Mouse (Mus musculus) urinary bladder, postnatal 4 days (tissue): ENCODE measurements around the gene Chmp4b.
A peak's percentile ranks its signal among the peaks of the same experiment; 100 is the strongest.

Experiments
- DNase-seq, 2 experiments: peaks; one replicate each; pipeline ENCODE4 v3.0.0; 2021 to 2022; ENCODE audit warnings: low spot score in 2 of 2

Gene Chmp4b

DNA sequence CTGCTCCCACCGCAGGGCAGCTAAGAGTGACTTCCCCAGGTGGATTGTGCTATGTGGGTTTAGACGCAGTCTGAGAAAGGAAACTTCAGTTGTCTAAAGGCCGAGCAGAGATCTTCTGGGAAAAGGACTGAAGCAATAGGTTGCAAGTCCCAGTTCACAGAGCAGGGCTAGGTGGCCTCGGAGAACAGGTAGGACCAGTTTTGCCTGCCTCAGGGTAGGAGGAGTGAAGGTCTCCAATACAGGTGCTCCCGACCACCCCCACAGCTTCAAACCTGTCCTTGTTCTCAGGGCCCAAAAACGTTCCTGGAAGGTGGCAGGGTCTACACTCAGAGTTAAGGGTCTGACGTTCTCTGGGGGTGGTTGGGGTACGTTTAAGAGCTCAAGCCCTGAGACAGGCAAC lies at the start of gene Chmp4b:
TSS of gene Chmp4b (plus strand) at position 343 of the 400 bp plus-strand sequence.
- no peak for DNase-seq

DNA sequence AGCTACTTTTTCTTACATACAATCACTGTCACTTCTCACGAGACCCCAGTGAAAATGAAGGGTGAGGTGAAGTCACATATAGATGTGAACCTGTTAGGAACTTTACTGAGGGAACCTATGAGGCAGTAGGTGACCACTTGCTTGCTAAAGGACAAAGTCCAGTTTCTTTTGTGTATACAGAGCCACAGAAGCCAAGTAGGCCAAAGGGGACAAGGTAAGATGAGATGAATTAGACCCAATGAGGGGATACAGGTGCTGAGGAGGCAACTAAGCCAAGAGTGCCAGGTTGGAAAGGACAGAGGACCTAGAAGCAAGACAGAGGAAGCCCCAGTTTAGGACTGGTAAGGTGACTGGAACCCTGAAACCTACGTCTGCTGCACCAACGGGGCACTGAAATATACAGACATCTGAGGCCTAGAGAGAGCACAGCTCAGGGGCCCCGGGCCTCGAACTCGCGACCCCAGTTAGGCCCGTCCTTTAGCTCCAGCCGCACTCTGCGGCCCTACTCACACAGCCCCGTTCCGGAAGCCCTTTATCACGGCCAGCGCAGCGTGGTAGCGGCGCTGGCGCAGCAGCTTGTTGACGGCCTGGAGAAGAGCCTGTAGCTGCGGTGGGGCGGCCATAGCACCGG lies 48.4 kb upstream of the Chmp4b start:
- no peak for DNase-seq

DNA sequence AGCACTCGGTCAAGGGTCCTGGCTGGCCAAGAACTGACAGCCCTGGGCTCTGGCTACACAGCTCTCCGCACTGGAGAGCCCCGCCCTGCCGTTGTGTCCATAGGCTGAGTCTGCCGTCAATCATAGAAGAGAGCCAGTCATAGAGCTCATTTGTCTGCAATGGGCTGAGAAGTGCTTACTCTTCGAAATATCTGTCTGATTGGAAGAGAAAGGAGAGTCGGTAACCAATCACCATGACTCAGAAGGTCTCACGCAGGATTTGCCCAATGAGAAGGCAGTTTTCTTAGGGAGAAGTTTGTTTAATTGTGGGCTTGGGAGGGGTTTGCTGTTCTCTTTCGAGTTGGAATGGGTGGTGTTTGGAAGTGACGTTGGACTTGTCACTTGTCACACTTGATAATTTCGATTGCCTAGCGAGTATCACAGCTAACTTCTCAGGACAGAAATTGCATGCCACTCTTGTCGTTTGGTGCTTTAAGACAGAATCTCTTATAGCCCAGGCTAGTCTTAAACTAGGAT lies 47.8 kb upstream of the Chmp4b start, which contains the start of gene Pxmp4:
TSS of gene Pxmp4 (minus strand) at position 71 of the 516 bp plus-strand sequence.
- DNase-seq: peak; percentile 98 to 99

DNA sequence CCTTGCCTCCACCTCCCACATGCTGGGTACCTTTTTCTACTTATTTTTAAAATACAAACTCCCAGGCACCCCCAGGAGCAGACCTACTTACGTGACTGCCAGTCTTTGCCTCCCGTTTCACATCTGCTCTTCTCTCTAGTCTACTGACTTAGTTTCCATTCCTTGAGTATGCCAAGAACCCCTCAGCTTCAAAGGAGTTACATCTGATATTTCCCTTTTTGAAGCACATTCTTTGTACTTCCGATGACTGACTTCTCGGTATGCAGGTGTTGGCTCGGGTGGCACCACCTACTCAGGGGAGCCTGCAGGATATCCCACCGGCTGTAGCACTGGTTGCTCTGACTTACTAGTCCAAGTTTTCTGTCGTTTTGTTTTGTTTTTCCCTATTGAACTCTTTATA lies 47.3 kb upstream of the Chmp4b start:
- no peak for DNase-seq

DNA sequence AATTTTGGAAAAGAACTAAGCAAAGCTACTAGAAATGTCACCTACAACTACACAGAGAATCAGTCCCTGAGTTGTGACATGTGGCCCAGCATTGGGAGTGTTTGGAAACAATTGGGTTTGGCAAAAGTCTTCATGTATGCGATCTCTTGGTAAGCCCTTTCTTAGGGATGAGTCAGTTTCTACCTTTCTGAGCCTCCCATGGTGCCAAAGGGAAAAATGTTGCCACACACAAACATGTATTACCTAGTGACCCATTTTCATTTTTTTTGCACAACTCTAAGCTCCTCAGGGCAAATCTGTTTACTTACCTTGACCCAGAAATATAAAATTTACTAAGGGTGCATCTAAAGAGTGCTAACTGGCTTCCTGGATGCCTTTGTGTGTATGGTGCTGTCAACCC lies 44.5 kb upstream of the Chmp4b start:
- DNase-seq: no peak

DNA sequence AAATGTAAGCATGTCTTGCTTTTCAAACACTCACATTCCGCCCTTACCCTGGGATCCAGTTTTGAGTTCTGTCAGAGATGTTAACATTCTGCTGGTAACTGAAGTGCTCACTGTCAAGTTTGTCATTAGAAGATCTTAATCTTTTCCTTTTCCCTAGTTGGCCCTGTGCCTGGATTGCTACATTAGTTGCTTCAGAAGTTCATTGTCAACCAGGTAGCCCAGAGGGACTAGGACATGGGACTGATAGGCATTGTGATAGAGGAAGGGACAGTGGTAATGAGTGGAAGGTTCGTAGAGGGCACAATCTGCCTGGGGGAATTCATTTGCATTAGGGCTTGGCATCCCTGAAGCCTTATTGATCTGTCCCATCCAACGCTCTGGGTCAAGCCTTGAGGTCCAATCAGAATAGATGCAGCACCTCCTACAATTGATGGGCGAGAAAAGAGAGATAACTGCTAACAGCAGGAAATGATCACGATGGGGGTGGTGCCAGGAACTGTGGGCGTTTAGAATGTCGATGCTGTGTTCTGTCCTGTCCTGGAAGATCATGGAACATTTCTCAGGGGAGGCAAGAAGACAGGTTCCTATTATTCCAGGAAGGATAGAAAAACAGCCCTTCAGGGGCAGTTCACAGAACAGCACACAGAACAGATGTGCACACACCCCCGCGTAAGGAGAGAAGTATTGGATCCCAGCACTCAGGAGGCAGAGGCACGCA lies 42.3 kb upstream of the Chmp4b start:
- no peak for DNase-seq

DNA sequence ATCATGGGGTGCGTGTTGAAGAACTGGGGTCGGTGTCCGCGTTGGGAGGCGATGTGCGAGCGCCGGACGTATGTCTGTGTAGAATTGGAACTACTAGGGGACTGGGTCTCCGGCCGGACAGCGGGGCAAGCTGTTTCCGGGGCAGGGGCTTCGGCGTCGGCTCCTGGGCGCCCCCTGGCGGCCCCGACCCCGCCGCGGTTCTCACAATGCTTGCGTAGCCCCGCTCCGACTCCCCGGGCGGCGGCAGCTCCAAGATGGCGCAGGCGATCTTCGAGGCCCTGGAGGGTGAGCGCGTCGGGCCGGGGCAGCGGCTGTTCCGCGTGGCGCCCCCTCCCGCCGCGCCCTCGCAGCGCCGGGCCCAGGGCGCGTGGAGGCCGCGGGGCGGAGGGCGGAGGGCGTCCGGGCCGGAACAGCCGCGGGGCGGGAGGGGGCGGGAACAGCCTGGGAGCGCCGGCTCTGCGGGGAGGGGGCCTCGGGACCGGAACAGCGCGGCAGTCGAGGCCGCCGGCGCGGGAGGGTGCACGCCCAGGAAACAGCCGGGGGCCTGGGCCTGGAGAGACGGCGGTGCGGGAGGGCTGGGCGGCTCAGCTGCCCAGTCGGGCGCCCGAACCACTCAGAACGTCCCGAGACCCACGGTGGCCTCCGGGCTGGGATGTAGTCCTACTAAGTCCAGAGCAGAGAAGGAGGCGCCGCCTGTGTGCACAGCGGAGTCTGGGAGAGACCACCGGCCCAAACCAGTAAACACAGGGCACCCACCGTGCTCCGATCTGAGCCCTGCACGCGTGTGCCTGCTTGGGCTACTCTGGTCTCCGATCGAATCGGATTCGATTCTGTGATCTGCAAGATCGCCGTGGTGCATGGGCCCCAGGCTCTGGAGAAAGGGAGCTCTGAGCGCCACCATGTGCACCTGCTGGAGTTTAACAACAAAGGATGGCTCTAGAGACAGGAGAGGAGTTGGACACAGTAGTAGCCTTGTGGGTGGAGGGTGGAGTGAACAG lies 38.1 kb upstream of the Chmp4b start, which contains the start of the genes Zfp341 and 4930519P11Rik:
TSS of gene Zfp341 (plus strand) at position 180 of the 998 bp plus-strand sequence.
TSS of gene 4930519P11Rik (minus strand) at position 320 of the 998 bp plus-strand sequence.
- DNase-seq: peak; percentile 91 to 92

DNA sequence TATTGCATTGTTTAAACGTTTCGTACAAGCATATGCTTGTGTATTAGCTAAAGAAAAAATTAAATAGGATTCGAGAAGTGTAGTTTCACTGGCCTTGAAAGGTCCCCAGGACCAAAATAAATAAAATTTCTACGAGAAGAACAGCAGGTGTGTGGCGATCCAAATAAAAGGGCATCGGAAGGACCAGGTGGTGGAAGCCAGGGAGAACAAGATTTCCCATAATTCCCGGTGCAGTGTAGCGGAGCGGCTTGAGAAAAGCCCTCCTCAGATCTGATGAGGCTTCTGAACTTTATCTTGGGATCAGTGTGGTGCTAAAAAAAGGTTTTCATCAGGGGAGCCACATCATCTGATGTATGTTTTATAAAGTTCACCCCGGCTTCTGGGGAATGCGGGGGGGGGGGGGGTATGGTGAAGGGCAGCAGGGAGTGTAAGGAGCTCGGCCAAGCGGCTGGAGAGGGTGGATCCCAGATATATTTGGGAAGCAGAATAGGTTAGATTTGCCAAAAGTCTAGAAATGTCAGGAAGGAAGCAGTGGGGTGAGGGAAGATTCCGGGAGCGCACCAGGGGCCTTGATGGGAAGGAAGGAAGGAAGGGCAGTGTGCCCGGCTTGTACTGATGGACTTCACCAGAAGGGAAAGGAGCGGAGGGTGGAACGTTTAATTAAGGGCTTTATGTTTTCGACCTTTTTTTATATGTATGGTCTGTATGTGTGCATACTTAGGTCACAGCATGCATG lies 36.5 kb upstream of the Chmp4b start:
- no peak for DNase-seq

DNA sequence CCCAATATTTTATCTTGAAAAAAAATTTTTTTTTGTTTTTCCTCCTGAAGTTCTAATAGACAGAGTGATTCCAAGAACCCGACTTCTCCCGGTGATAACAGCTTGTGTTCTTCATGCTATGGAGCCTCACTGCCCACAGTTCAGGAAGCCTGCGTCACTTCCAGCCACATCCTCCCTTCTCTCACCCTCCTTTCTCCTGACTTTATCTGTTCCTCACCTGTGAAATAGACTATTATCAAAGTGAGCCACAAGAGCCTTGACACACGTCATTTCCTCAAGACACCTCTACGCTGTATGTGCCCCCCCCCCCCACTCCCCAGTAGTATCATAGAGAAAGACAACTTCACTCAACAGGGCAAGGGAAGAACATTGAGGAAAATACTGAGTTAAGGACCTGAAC lies 35.8 kb upstream of the Chmp4b start:
- no peak for DNase-seq

DNA sequence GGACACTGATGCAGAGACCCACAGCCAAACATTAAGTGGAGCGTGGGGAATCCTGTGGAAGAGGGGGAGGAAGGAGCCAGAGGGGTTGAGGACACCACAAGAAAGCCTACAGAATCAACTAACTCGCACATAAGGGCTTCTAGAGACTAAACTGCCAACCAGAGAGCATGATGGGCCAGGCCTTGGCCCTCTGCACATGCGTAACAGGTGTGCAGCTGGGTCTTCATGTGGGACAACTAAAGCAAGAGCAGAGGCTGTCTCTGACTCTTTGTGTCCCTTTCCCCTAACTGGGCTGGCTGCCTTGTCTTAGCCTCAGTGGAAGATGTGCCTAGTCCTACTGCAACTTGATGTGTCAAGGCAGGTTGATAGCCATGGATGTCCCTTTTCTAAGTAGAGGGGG lies 34.4 kb upstream of the Chmp4b start:
- DNase-seq: no peak

DNA sequence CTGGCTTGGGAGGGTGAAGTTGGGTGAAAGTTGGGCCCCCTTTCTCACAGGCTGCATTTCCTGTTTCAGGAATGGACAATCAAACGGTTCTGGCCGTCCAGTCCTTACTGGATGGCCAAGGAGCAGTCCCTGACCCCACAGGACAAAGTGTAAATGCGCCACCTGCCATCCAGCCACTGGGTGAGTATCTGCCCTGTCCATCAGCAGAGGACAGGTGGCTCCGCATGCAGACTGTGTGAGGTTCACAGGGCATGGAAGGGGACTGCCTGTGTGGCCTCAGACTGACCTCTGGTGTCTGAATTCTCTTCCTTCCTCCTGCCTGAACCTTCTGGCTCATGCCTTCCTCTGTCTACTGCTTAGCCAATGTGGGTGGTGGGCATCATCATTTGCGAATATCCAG lies 29.8 kb upstream of the Chmp4b start:
- DNase-seq: no peak

DNA sequence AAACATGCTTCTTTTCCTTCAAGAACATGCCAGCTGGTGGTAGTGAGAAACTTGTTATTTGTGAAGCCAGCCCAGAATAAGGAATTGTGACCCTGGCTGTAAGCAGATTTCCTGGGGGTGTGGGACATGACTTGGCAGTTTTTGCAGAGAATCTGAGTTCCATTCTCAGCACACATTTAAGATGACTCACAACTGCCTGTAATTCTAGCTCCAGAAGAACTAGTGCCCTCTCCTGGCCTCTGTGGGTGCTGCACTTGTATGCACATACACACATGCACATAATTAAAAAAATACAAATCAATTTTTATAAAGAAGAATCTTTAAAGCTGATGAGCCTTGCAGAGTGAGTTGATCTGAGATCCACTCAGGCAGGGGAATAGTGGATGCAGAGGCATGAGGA lies 27.4 kb upstream of the Chmp4b start:
- DNase-seq: no peak

DNA sequence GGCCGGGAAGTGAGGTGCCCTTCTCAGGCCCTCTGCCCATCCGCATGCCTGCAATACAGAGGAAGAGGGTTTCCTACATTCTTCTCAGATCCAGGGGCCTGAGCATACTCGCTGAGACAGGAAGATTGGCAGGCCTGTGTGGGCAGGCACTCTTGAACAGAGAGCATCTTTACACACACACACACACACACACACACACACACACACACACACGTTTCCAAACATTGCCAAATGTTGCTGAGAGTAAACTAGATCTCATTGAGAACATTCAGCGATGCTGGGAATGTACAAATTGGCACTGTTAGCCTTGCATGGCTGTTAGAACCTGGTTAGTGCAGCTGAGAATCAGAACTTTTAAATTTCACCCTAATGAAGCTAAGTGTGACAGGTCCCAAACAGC lies 21.0 kb upstream of the Chmp4b start:
- no peak for DNase-seq

DNA sequence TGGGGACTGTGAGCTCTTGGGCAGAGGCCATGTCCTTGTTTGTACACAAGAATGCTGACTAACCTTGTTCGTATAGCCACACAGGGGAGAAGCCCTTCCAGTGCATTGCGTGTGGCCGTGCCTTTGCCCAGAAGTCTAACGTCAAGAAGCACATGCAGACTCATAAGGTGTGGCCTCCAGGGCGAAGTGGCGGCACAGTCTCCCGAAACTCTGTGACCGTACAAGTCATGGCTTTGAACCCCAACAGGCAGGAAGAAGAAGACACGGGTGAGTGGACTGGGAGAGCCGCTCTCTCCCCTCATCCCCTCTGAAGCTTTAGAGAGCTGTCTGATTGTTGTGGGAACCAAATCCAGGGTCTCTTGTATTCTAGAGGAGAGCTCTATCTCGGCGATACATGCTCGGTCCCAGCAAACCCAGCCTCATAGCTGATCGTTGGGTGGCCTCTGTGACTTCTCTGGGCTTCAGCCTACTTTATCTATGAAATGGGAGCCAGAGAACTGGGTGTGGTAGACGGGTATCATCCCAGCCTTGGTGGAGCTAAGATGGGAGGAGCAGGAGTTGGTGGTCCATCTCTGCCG lies 19.2 kb upstream of the Chmp4b start:
- no peak for DNase-seq

DNA sequence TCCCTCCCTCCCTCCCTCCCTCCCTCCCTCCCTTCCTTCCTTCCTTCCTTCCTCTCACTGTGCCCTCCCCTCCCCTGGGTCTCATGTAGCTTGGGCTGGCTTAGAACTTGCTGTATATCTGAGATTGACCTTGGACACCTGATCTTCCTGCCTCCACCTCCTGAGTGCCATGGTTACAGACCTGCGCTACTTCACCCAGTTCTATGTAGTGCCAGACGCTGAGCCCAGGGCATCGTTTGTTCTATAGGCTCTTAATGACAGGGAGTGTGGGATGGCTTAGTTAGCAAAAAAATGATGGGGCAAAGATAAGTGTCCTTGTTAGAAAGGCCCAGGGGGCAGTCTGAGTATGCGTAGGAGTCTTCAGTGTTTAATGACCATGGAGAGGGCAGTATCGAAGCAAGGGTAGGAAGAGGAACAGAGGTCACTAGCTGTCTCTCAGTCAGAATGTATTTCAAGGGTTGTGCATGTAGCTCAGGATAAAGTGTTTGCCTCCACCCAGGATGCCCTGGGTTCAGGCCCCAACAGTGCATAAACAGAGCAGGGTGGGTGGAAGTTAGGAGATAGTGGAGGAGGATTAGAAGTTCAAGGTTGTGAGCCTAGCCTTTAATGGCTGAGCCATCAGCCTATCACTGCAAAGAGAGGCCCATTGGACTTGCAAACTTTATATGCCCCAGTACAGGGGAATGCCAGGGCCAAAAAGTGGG lies 18.3 kb upstream of the Chmp4b start:
- no peak for DNase-seq

DNA sequence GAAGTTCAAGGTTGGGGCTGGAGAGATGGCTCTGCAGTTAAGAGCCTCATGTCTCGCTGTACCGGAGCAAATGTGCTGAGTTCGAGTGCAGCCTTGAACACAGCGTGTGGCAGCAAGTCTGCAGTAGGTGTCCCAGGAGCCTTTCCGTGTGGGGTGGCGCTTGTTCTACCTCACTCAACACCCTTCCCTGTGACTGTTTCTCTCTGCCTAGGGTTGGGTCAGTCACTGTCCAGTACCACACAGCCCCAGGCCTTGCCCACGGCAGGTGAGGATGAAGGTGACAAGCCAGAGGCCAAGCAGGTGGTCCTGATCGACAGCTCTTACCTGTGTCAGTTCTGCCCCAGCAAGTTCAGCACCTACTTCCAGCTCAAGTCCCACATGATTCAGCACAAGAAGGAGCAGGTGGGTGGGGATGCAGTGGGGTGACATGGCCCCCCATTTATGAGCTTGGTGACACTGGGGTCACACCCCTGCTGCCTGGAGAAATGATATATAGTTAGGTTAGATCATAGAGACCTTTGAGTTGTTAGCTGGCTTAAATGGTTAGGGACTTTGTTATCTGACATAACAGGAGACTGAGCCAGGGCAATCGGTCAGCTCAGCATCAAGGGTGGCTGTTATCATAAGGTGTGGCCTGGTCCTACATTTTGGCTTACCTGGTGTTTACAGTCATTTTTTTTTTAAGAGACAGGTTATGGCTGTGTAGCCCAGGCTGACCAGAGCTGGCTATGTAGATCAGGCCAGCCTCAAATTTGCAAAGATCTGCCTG lies 17.4 kb upstream of the Chmp4b start:
- no peak for DNase-seq

DNA sequence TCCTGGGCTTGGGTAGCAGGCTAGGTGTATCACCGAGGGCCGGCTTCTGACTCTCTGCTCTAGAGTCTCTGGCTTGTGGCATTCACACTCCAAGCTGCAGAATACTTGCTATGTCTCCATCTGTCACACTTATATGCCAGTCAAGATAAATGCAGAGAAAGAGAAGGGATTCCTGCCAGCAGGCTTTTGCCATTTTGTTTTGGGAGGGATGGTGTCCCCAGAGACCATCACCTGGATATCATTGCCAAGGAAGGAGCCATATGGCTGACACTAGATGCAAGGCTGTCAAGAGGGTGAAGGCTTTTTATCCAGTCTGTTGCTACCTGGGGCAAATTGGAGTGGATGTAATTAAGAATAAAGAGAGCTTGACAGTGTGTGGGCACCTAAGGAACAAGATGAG lies 15.7 kb upstream of the Chmp4b start:
- no peak for DNase-seq

DNA sequence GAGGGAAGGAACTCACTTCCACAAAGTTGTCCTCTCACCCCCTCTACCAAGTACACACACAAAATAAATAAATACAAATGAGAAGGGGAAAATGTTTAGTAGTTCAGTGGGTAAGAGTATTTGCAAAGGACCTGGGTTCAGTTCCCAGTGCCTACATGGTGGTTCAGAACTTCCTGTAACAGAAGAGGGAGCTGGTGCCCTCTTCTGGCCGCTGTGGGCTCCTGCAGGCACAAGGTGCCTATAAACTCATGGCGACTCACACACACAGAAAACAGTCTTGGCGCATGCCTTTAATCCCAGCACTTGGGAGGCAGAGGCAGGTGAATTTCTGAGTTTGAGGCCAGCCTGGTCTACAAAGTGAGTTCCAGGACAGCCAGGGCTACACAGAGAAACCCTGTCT lies 13.0 kb upstream of the Chmp4b start:
- DNase-seq: no peak

DNA sequence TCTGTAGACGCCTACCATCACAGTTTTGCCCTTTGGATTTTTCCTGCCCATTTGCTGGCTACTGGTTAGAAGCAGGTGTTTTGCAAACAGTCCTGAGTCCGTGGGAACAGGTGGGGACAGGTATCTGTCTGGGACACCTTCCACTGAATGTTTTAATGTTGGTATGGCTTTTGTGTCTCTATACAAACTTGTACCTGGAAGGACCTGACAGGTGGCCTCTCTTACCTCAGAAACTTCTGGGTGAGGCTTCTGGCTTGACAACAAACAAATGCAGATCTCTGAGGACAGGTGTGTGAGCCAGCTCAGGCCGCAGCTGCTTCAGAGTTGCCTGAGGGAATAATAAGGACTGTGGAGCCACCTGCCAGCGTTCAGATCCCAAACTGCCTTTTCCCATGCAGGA lies 12.4 kb upstream of the Chmp4b start:
- DNase-seq: no peak
